Mouse (Mus musculus) activated CD4-positive, CD25-positive, alpha-beta regulatory T cell (primary cell): ENCODE data around the gene Khdc1a. TPM values are rescaled to one million over a fixed set of nuclear protein-coding genes. Genes with fewer than 3 reads are reported as not detected.

Experiments used
- polyA plus RNA-seq, 2 experiments: library from polyadenylated mRNA; unstranded; fragments of 100-300 nt; shearing (Covaris generic); gene quantifications; one replicate each; pipeline ENCODE4 v1.2.1; 2017

The Khdc1a gene
- 1 to 10 TPM; 1.0 to 4.6 TPM for polyA plus RNA-seq

DNA sequence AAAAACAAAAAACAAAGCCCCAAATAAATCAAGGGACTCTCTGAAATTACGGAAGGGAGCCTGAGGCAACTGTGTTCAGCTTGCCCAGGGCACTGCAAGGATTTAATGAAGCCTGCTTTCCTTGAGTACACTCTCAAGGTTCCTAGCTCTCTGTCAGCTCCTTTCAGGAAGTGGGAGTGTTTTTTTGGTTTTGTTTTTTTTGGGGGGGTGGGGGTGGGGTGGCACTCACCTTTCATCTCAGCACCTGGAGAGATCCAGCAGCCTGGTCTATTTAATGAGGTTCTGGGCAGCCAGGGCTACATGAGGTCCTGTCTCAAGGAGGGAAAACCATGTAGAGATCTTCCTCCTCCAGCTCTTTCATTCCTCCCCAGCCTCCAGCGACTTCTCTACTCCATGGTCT is at the start of gene Khdc1a:
Gene Khdc1a (plus strand): TSS at position 301 of the 400 bp plus-strand sequence.

DNA sequence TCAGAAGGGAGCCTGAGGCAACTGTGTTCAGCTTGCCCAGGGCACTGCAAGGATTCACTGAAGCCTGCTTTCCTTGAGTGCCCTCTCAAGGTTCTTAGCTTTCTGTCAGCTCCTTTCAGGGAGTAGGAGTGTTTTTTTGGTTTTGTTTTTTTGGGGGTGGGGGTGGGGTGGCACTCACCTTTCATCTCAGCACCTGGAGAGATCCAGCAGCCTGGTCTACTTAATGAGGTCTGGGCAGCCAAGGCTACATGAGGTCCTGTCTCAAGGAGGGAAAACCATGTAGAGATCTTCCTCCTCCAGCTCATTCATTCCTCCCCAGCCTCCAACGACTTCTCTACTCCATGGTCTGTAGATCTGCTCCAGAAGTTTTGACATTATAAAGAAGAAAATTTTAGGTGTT is 18.6 kb downstream of the Khdc1a start, which contains the start of gene Khdc1c:
Gene Khdc1c (plus strand): TSS at position 301 of the 400 bp plus-strand sequence.

DNA sequence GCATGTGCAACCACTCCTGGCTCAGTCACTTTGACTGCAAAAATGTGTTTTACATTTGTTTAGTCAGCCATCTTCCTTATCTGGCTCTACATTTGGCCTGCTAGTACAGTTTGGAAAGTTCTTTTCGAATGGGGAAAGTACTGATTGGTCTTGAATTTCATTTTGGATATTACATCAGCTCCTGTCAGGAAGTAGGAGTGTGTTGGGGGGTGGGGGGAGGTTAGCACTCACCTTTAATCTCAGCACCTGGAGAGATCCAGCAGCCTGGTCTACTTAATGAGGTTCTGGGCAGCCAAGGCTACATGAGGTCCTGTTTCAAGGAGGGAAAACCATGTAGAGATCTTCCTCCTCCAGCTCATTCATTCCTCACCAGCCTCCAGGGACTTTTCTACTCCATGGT is 33.8 kb downstream of the Khdc1a start, which contains the start of gene Khdc1b:
Gene Khdc1b (plus strand): TSS at position 301 of the 400 bp plus-strand sequence.

Other genes starting within 250 kb of the Khdc1a start
- 1 to 10 TPM; 2.9 to 6.6 TPM for gene Tmem14a, start 131.1 kb upstream of the Khdc1a start, polyA plus RNA-seq
- gene Gsta3, start 109.1 kb upstream of the Khdc1a start, polyA plus RNA-seq: 1 to 10 TPM; 1.3 to 1.5 TPM
- gene Khdc1c, start 18.7 kb downstream of the Khdc1a start, polyA plus RNA-seq: not detected
- gene Khdc1b, start 33.9 kb downstream of the Khdc1a start, polyA plus RNA-seq: under 1 TPM in 1 of 2 experiments, not detected in 1; 0.09 TPM